Mouse (Mus musculus) stomach, embryonic 16.5 days (tissue): Measurements from ENCODE around the gene Cyp1a2. TPM values are rescaled to one million over a fixed set of nuclear protein-coding genes. Genes with fewer than 3 reads are reported as not detected.

ENCODE experiments used
- ATAC-seq: fragments of 200-750 bp; cut with Nextera tagmentation; 2 replicates; pipeline ENCODE4 v1.8.0; 2017; ENCODE audit warnings: moderate number of reproducible peaks, moderate TSS enrichment; ENCODE audit not compliant: insufficient read depth, low FRiP score
- H3K27ac ChIP-seq: fragments of 300-500 bp; sonication (generic); 2 replicates; pipeline ENCODE4 v1.5.1; 2014; ENCODE audit warnings: low read length
- H3K27me3 ChIP-seq: fragments of 300-500 bp; sonication (generic); 2 replicates; pipeline ENCODE4 v1.6.1; 2014; ENCODE audit warnings: low read length, control low read depth, mixed read lengths; ENCODE audit not compliant: control insufficient read depth, insufficient read depth
- H3K36me3 ChIP-seq: fragments of 300-500 bp; sonication (generic); 2 replicates; pipeline ENCODE4 v1.6.1; 2014; ENCODE audit warnings: low read length; ENCODE audit not compliant: control insufficient read depth, insufficient read depth
- H3K4me1 ChIP-seq: fragments of 300-500 bp; sonication (generic); 2 replicates; pipeline ENCODE4 v1.6.1; 2014; ENCODE audit warnings: low read length, control low read depth, mixed read lengths; ENCODE audit not compliant: control insufficient read depth, insufficient read depth
- H3K4me2 ChIP-seq: fragments of 300-500 bp; sonication (generic); 2 replicates; pipeline ENCODE4 v1.6.1; 2014; ENCODE audit warnings: low read depth, low read length, mixed read lengths
- H3K4me3 ChIP-seq: fragments of 300-500 bp; sonication (generic); replicated peaks from 2 replicates; pipeline ENCODE4 v1.5.1; 2014; ENCODE audit warnings: mild to moderate bottlenecking, low read length
- H3K9ac ChIP-seq: fragments of 300-500 bp; sonication (generic); 2 replicates; pipeline ENCODE4 v1.6.1; 2014; ENCODE audit warnings: low read length
- H3K9me3 ChIP-seq: fragments of 300-500 bp; sonication (generic); replicated peaks from 2 replicates; pipeline ENCODE4 v1.6.1; 2016; ENCODE audit warnings: low read length, control low read depth; ENCODE audit not compliant: control insufficient read depth
- WGBS: fragments of 180-500 bp; shearing (Covaris S2); extraction: QIAGEN DNeasy Blood & Tissue Kit; methylation state at CpG from one replicate; pipeline ENCODE4 v1.1.7; 2014; 5-methylcytosine and 5-hydroxymethylcytosine counted together
- polyA plus RNA-seq: library from polyadenylated mRNA; unstranded; fragments of >200 nt; fragmentation: Nextera tagmentation; extraction: Ambion mirVana; gene quantifications from 2 replicates; pipeline ENCODE4 v1.2.1, GENCODE M21; 2015

Gene Cyp1a2
- polyA plus RNA-seq, 1 experiment from 2014 or later: not detected

- no peak overlapping the region for H3K9ac ChIP-seq
- H3K4me2 ChIP-seq: no peak overlapping the region
- no peak overlapping the region for H3K27ac ChIP-seq
- 70% methylated on average over 8 of the region's 8 CpGs for WGBS
- H3K27me3 ChIP-seq: no peaks in the 10 kb centered on the region
- no peaks in the 10 kb centered on the region for H3K9me3 ChIP-seq
- H3K4me3 ChIP-seq: no peak overlapping the region
- no peak for ATAC-seq
- no peaks in the 10 kb centered on the region for H3K4me1 ChIP-seq
- no peaks in the 10 kb centered on the region for H3K36me3 ChIP-seq
Measured at GRCm38 (mm10) chr9:57666536-57666935, 17.0 kb downstream of the Cyp1a2 start.

- H3K9me3 ChIP-seq: no peaks in the 10 kb centered on the region
- 44% methylated on average over 7 of the region's 7 CpGs for WGBS
- no peaks in the 10 kb centered on the region for H3K27me3 ChIP-seq
- ATAC-seq: no peak
- H3K36me3 ChIP-seq: no peaks in the 10 kb centered on the region
- no peak overlapping the region for H3K4me3 ChIP-seq
- no peak overlapping the region for H3K4me2 ChIP-seq
- H3K4me1 ChIP-seq: no peaks in the 10 kb centered on the region
- H3K9ac ChIP-seq: no peak overlapping the region
- no peak overlapping the region for H3K27ac ChIP-seq
Measured at GRCm38 (mm10) chr9:57664616-57665015, 18.9 kb downstream of the Cyp1a2 start.

DNA sequence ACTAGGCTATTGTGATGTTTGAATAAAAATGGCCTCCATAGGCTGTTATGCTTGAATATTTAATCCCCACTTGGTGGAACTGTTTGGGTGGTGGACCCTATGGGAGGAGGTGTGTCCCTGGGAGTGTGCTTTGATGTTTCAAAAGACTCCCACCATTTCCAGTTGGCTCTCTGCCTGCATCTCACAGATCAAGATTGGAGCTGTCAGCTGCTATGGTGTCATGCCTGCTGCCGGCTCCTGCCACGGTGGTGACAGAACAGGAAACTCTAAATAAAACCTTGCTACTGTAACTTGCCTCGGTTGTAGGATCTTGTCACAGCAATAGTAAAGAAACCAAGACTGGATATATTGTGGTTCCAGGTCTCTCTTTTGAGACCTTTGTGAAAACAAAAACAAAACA is 22.0 kb downstream of the Cyp1a2 start:
- Histone ChIP-seq H3K4me3 (no peak overlapping the region), H3K9ac (no peak overlapping the region), H3K36me3 (no peaks in the 10 kb centered on the region), H3K9me3 (no peaks in the 10 kb centered on the region), H3K27me3 (no peaks in the 10 kb centered on the region), H3K27ac (no peak overlapping the region), H3K4me1 (no peaks in the 10 kb centered on the region), H3K4me2 (no peak overlapping the region)
- no peak for ATAC-seq
- WGBS: 65% methylated on average over 3 of the region's 3 CpGs

- Histone ChIP-seq H3K27ac (no peak overlapping the region), H3K4me3 (no peak overlapping the region), H3K4me2 (no peak overlapping the region), H3K4me1 (0 out of 2 replicates have a peak, but pooled peaks cover 3% of the 10 kb centered on the region), H3K27me3 (no peaks in the 10 kb centered on the region), H3K9me3 (no peaks in the 10 kb centered on the region), H3K36me3 (no peaks in the 10 kb centered on the region), H3K9ac (no peak overlapping the region)
- no peak for ATAC-seq
- 51% methylated on average over 6 of the region's 6 CpGs for WGBS
Measured at GRCm38 (mm10) chr9:57660501-57660900, 23.0 kb downstream of the Cyp1a2 start.

DNA sequence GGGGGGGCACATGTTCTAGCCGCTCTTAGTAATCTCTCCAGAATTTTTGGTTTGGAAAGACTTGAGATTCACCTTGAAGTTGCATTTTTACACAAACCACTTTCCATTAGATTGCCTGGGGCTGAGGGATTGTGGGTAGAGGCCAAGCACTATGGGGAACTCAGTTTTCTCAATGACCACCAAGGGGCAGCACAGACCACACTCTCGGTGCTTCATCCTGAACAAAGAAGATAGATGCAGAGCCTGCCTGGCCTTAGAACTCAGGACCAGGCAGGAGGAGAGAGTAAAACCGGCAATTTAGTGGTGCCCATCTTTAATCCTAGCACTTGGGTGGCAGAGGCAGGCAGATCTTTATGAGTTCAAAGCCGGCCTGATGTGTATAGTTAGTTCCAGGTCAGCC is 23.7 kb downstream of the Cyp1a2 start:
- WGBS: 13% methylated on average over 4 of the region's 4 CpGs
- Histone ChIP-seq H3K27ac (no peak overlapping the region), H3K4me2 (no peak overlapping the region), H3K9me3 (no peaks in the 10 kb centered on the region), H3K36me3 (no peaks in the 10 kb centered on the region), H3K4me1 (0 out of 2 replicates have a peak, but pooled peaks cover 3% of the 10 kb centered on the region), H3K4me3 (no peak overlapping the region), H3K27me3 (no peaks in the 10 kb centered on the region), H3K9ac (no peak overlapping the region)
- ATAC-seq: peak; percentile 66; the same call in 1 of the 2 replicates

DNA sequence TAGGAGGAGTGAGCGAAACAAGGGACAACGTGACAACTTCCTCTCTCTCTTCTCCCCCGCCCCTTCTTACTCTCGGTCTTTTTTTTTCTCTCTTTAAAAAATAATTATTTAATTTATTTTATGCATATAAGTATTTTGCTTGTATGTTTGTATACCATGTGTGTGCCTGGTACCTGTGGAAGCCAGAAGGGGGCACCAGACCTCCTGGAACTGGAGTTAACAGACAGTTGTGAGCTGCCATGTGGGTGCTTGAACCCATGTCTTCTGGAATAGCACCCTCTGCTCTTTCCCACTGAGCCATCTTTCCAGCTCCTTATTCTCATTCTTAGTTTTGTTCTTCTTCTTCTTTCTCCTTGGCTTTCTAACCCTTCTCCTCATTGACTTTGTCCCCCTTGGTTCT is 24.5 kb downstream of the Cyp1a2 start:
- 83% methylated on average over 4 of the region's 4 CpGs for WGBS
- no peak overlapping the region for H3K4me2 ChIP-seq

DNA sequence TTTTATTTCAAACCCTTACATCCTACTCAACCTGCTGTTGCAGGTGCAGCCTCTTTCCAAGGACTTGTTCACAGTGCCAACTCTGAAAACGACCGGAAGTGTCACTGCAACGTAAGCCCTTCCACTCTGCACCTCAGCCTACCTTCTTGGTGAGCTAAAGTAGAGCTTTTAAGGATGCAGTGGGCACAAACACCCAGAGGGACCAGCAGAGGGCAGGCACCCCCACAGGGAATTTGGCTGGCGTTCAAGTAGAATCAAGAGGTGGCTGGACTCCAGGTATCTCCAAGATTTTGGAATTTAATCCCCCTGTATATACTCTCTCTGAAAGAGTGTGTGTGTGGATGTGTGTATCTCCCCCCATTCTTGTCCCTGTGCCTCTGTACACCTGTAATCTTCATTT is 25.7 kb downstream of the Cyp1a2 start:
- Histone ChIP-seq H3K4me2 (no peak overlapping the region), H3K27ac (no peak overlapping the region), H3K4me1 (0 out of 2 replicates have a peak, but pooled peaks cover 3% of the 10 kb centered on the region), H3K4me3 (no peak overlapping the region), H3K27me3 (no peaks in the 10 kb centered on the region), H3K9ac (no peak overlapping the region), H3K36me3 (no peaks in the 10 kb centered on the region), H3K9me3 (no peaks in the 10 kb centered on the region)
- WGBS: 58% methylated on average over 4 of the region's 4 CpGs
- no peak for ATAC-seq

More for the DNA sequence above, 24.5 kb downstream of the Cyp1a2 start:
- H3K27me3 ChIP-seq: no peaks in the 10 kb centered on the region
- no peak overlapping the region for H3K27ac ChIP-seq
- no peak overlapping the region for H3K4me3 ChIP-seq
- H3K36me3 ChIP-seq: no peaks in the 10 kb centered on the region
- 0 out of 2 replicates have a peak, but pooled peaks cover 3% of the 10 kb centered on the region for H3K4me1 ChIP-seq
- no peak for ATAC-seq
- no peaks in the 10 kb centered on the region for H3K9me3 ChIP-seq
- H3K9ac ChIP-seq: no peak overlapping the region

DNA sequence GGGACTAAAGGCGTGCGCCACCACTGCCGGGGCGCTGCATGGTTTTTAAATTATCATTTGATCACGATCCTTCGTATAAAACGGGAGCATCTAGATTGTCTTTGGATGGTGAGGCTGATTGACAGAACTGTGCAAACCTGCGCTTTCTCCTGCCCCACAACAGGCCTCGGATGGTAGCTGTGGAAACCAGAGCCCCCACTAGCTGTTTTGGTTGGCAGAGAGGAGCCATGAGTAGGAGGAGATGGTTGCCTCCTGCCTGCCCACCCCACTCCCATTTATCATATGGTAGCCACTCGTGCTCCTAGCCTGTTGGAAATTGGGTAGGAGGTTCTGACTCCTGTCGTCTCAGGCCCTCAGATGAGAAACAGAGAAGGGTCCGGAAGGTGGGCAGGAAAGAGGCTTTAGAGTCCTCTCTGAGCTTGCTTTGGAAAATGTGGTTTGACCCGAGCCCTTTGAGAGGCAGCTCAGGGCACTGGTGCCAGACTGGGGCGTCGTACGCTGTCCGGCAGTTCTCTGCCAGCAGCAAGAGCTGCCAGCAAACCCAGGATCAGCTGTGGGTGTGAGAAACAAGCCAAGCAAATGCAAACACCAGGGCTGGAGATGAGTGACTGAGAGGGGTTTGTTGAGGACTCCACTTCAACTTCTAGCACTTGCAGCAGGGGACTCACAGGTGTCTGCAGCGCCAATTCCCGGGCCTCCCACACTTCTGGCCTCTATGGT is 26.7 kb downstream of the Cyp1a2 start:
- WGBS: 79% methylated on average over 19 of the region's 19 CpGs
- H3K36me3 ChIP-seq: no peaks in the 10 kb centered on the region
- no peak for ATAC-seq

DNA sequence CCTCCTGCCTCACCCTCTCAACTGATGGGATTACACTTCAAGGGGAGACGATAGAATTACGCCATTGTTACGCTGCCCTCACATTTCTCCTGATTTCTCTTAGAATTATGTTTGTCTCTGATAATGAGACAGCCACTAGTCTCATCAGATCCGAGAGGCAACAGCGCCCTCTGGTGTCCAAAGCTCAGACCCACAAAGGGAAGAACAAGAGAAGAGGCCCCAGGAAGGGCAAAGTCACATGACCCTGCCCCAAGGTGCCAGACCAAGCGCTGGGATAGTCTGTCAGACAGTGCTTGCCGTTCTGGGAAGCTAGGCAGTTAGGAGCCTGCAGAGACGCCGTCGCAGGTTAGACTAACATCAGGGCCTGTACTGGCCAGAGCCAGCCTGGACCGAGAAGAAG is 27.8 kb downstream of the Cyp1a2 start:
- no peaks in the 10 kb centered on the region for H3K27me3 ChIP-seq
- 3% methylated on average over 11 of the region's 11 CpGs for WGBS
- peak overlapping the region; percentile 19; the same call in 1 of the 2 replicates for H3K4me3 ChIP-seq
- no peaks in the 10 kb centered on the region for H3K9me3 ChIP-seq
- H3K4me2 ChIP-seq: peak overlapping the region; percentile 48
- H3K27ac ChIP-seq: no peak overlapping the region
- H3K4me1 ChIP-seq: peaks cover 13% of the 10 kb centered on the region
- ATAC-seq: peak; percentile 75
- H3K36me3 ChIP-seq: no peaks in the 10 kb centered on the region
- peak overlapping the region; percentile 56 for H3K9ac ChIP-seq

More for the DNA sequence above, 26.7 kb downstream of the Cyp1a2 start:
- H3K4me2 ChIP-seq: no peak overlapping the region
- H3K4me1 ChIP-seq: 0 out of 2 replicates have a peak, but pooled peaks cover 3% of the 10 kb centered on the region
- H3K27me3 ChIP-seq: no peaks in the 10 kb centered on the region
- no peak overlapping the region for H3K27ac ChIP-seq
- H3K9ac ChIP-seq: no peak overlapping the region
- H3K4me3 ChIP-seq: no peak overlapping the region
- no peaks in the 10 kb centered on the region for H3K9me3 ChIP-seq
